Mouse (Mus musculus) kidney, postnatal 0 days (tissue): Measurements from ENCODE around the gene Padi3. TPM values are rescaled to one million over a fixed set of nuclear protein-coding genes. Genes with fewer than 3 reads are reported as not detected.
A peak's percentile ranks its signal among the peaks of the same experiment; 100 is the strongest.

Experiments used
- ATAC-seq: fragments of 200-750 bp; cut with Nextera tagmentation; replicated peaks from 2 replicates; pipeline ENCODE4 v1.8.0; 2017; ENCODE audit warnings: low read depth, moderate number of reproducible peaks, moderate TSS enrichment, moderate library complexity; ENCODE audit not compliant: low FRiP score
- DNase-seq: peaks from one replicate; pipeline ENCODE4 v3.0.0-alpha.2; 2016; ENCODE audit warnings: low spot score
- H3K27ac ChIP-seq: fragments of 300-500 bp; sonication (generic); 2 replicates; pipeline ENCODE4 v1.5.1; 2014; ENCODE audit warnings: mild to moderate bottlenecking
- H3K27me3 ChIP-seq: fragments of 300-500 bp; sonication (generic); 2 replicates; pipeline ENCODE4 v1.6.1; 2014; ENCODE audit warnings: low read length, mixed read lengths; ENCODE audit not compliant: insufficient read depth
- H3K36me3 ChIP-seq: fragments of 300-500 bp; sonication (generic); 2 replicates; pipeline ENCODE4 v1.6.1; 2014; ENCODE audit warnings: low read length, mixed read lengths; ENCODE audit not compliant: insufficient read depth
- H3K4me1 ChIP-seq: fragments of 300-500 bp; sonication (generic); replicated peaks from 2 replicates; pipeline ENCODE4 v1.6.1; 2014; ENCODE audit warnings: antibody characterized with exemption, low read length, mixed read lengths; ENCODE audit not compliant: insufficient read depth
- H3K4me2 ChIP-seq: fragments of 300-500 bp; sonication (generic); 2 replicates; pipeline ENCODE4 v1.6.1; 2014; ENCODE audit warnings: mild to moderate bottlenecking, low read length, moderate library complexity, mixed read lengths
- H3K4me3 ChIP-seq: fragments of 300-500 bp; sonication (generic); replicated peaks from 2 replicates; pipeline ENCODE4 v1.5.1; 2014; ENCODE audit warnings: low read depth, low read length
- H3K9ac ChIP-seq: fragments of 300-500 bp; sonication (generic); 2 replicates; pipeline ENCODE4 v1.6.1; 2014; ENCODE audit warnings: low read depth, low read length
- H3K9me3 ChIP-seq: fragments of 300-500 bp; sonication (generic); replicated peaks from 2 replicates; pipeline ENCODE4 v1.6.1; 2016; ENCODE audit warnings: low read length, inconsistent platforms, mixed read lengths
- CTCF ChIP-seq: IDR thresholded peaks from 2 replicates; pipeline ENCODE4 v1.5.1; 2016; ENCODE audit warnings: antibody characterized with exemption, low read depth, mild to moderate bottlenecking, moderate library complexity
- WGBS: fragments of 180-500 bp; shearing (Covaris S2); extraction: QIAGEN DNeasy Blood & Tissue Kit; methylation state at CpG from one replicate; pipeline ENCODE4 v1.1.7; 2014; 5-methylcytosine and 5-hydroxymethylcytosine counted together
- polyA plus RNA-seq: library from polyadenylated mRNA; unstranded; fragments of >200 nt; fragmentation: Nextera tagmentation; extraction: Ambion mirVana; gene quantifications from 2 replicates; pipeline ENCODE4 v1.2.1, GENCODE M21; 2015

The Padi3 gene
- polyA plus RNA-seq, 1 experiment from 2014 or later = 0.08 TPM

- no peaks in the 10 kb centered on the region for H3K36me3 ChIP-seq
- 3% methylated on average over 13 of the region's 13 CpGs for WGBS
- peak; percentile 72 for DNase-seq
- H3K4me3 ChIP-seq = peak overlapping the region; percentile 28
- 0 out of 2 replicates have a peak overlapping the region, but pooled peaks have one; percentile 18 for H3K9ac ChIP-seq
- peak overlapping the region; percentile 57 for H3K4me2 ChIP-seq
- H3K27me3 ChIP-seq = no peaks in the 10 kb centered on the region
- no peak for TF ChIP-seq CTCF
- ATAC-seq = no peak
- 0 out of 2 replicates have a peak overlapping the region, but pooled peaks have one; percentile 40 for H3K27ac ChIP-seq
- H3K9me3 ChIP-seq = no peaks in the 10 kb centered on the region
- no peaks in the 10 kb centered on the region for H3K4me1 ChIP-seq
Measured at GRCm38 (mm10) chr4:140770433-140770832, 40.0 kb downstream of the Padi3 start.

GRCm38 (mm10) chr4:140768973-140769372, 41.5 kb downstream of the Padi3 start:
- ATAC-seq = no peak
- TF ChIP-seq CTCF = no peak
- WGBS = 90% methylated on average over 5 of the region's 5 CpGs

GRCm38 (mm10) chr4:140765936-140766335, 44.5 kb downstream of the Padi3 start:
- WGBS = 82% methylated on average over 3 of the region's 3 CpGs
- H3K4me1 ChIP-seq = no peaks in the 10 kb centered on the region
- no peaks in the 10 kb centered on the region for H3K27me3 ChIP-seq
- ATAC-seq (no peak), DNase-seq (no peak)
- no peak overlapping the region for H3K9ac ChIP-seq
- no peaks in the 10 kb centered on the region for H3K9me3 ChIP-seq
- no peak for TF ChIP-seq CTCF
- H3K4me2 ChIP-seq = no peak overlapping the region
- H3K36me3 ChIP-seq = no peaks in the 10 kb centered on the region
- no peak overlapping the region for H3K4me3 ChIP-seq
- H3K27ac ChIP-seq = no peak overlapping the region

More at GRCm38 (mm10) chr4:140768973-140769372, 41.5 kb downstream of the Padi3 start:
- Histone ChIP-seq H3K4me2 (no peak overlapping the region), H3K36me3 (no peaks in the 10 kb centered on the region), H3K4me3 (no peak overlapping the region), H3K9ac (no peak overlapping the region), H3K27ac (no peak overlapping the region), H3K27me3 (no peaks in the 10 kb centered on the region), H3K9me3 (no peaks in the 10 kb centered on the region), H3K4me1 (no peaks in the 10 kb centered on the region)
- DNase-seq = no peak

GRCm38 (mm10) chr4:140763158-140763557, 47.3 kb downstream of the Padi3 start:
- Histone ChIP-seq H3K4me1 (no peaks in the 10 kb centered on the region), H3K36me3 (no peaks in the 10 kb centered on the region), H3K27me3 (no peaks in the 10 kb centered on the region), H3K4me2 (no peak overlapping the region), H3K9ac (no peak overlapping the region), H3K9me3 (no peaks in the 10 kb centered on the region), H3K4me3 (no peak overlapping the region), H3K27ac (no peak overlapping the region)
- TF ChIP-seq CTCF = peak; percentile 72
- 17% methylated on average over 9 of the region's 9 CpGs for WGBS
- ATAC-seq (no peak), DNase-seq (peak; percentile 44)

- H3K36me3 ChIP-seq = no peaks in the 10 kb centered on the region
Measured at GRCm38 (mm10) chr4:140761601-140762000, 48.8 kb downstream of the Padi3 start.

GRCm38 (mm10) chr4:140755811-140756210, 54.6 kb downstream of the Padi3 start:
- Histone ChIP-seq H3K36me3 (no peaks in the 10 kb centered on the region), H3K27me3 (no peaks in the 10 kb centered on the region), H3K4me3 (no peak overlapping the region), H3K9me3 (no peaks in the 10 kb centered on the region), H3K4me2 (no peak overlapping the region), H3K27ac (no peak overlapping the region), H3K4me1 (no peaks in the 10 kb centered on the region), H3K9ac (no peak overlapping the region)
- TF ChIP-seq CTCF = no peak
- ATAC-seq = no peak
- 82% methylated on average over 3 of the region's 3 CpGs for WGBS
- DNase-seq = no peak

More at GRCm38 (mm10) chr4:140761601-140762000, 48.8 kb downstream of the Padi3 start:
- no peak for TF ChIP-seq CTCF
- Histone ChIP-seq H3K4me3 (no peak overlapping the region), H3K4me1 (no peaks in the 10 kb centered on the region), H3K9me3 (no peaks in the 10 kb centered on the region), H3K9ac (no peak overlapping the region), H3K4me2 (no peak overlapping the region), H3K27me3 (no peaks in the 10 kb centered on the region), H3K27ac (no peak overlapping the region)
- 65% methylated on average over 7 of the region's 7 CpGs for WGBS
- DNase-seq = no peak
- no peak for ATAC-seq

GRCm38 (mm10) chr4:140753366-140753765, 57.1 kb downstream of the Padi3 start:
- H3K9me3 ChIP-seq = no peaks in the 10 kb centered on the region
- H3K4me2 ChIP-seq = no peak overlapping the region
- H3K36me3 ChIP-seq = no peaks in the 10 kb centered on the region
- WGBS = 55% methylated on average over 7 of the region's 7 CpGs
- DNase-seq (no peak), ATAC-seq (no peak)
- TF ChIP-seq CTCF = no peak
- no peaks in the 10 kb centered on the region for H3K4me1 ChIP-seq
- H3K27me3 ChIP-seq = no peaks in the 10 kb centered on the region
- H3K27ac ChIP-seq = no peak overlapping the region
- H3K9ac ChIP-seq = no peak overlapping the region
- H3K4me3 ChIP-seq = no peak overlapping the region
